Mouse (Mus musculus): ENCODE measurements around the gene Galnt15. TPM values are rescaled to one million over a fixed set of nuclear protein-coding genes. Genes with fewer than 3 reads are reported as not detected.
A peak's percentile ranks its signal among the peaks of the same experiment; 100 is the strongest.

Galnt15 gene
- polyA plus RNA-seq, 1 experiment from 2014 or later = 0.34 TPM

- WGBS = 70% methylated on average over 5 of the region's 5 CpGs
These were observed 1.3 kb downstream of the Galnt15 start for GRCm38 (mm10) chr14:32030073-32030472.

GRCm38 (mm10) chr14:32032522-32032921, 3.7 kb downstream of the Galnt15 start:
- 5% methylated on average over 4 of the region's 4 CpGs for WGBS

More at GRCm38 (mm10) chr14:32030073-32030472, 1.3 kb downstream of the Galnt15 start:
- ATAC-seq (replicated peaks; ENCODE audit: low FRiP score, low read depth) (no peak), DNase-seq (ENCODE audit: low spot score) (no peak)
- no peak overlapping the region for H3K4me2 ChIP-seq (ENCODE audit: low read length)
- no peaks in the 10 kb centered on the region for H3K36me3 ChIP-seq (ENCODE audit: insufficient read depth, low read length)
- no peaks in the 10 kb centered on the region for H3K9me3 ChIP-seq (replicated peaks; ENCODE audit: low read length)
- no peak overlapping the region for H3K4me3 ChIP-seq (replicated peaks; ENCODE audit: low read depth, low read length)
- no peak overlapping the region for H3K27ac ChIP-seq
- H3K27me3 ChIP-seq (ENCODE audit: insufficient read depth, low read length) = no peaks in the 10 kb centered on the region
- no peak overlapping the region for H3K9ac ChIP-seq (ENCODE audit: low read depth, low read length)
- TF ChIP-seq CTCF (IDR thresholded peaks at IDR 0.05; ENCODE audit: low read depth) = no peak
- peaks cover 5% of the 10 kb centered on the region for H3K4me1 ChIP-seq (replicated peaks; ENCODE audit: insufficient read depth, low read length)

GRCm38 (mm10) chr14:32036482-32036881, 7.7 kb downstream of the Galnt15 start:
- 72% methylated on average over 5 of the region's 5 CpGs for WGBS
- Histone ChIP-seq H3K4me2 (ENCODE audit: low read length) (no peak overlapping the region), H3K36me3 (ENCODE audit: insufficient read depth, low read length) (no peaks in the 10 kb centered on the region), H3K4me1 (replicated peaks; ENCODE audit: insufficient read depth, low read length) (0 out of 2 replicates have a peak, but pooled peaks cover 2% of the 10 kb centered on the region), H3K4me3 (replicated peaks; ENCODE audit: low read depth, low read length) (no peak overlapping the region), H3K27me3 (ENCODE audit: insufficient read depth, low read length) (no peaks in the 10 kb centered on the region), H3K9ac (ENCODE audit: low read depth, low read length) (no peak overlapping the region), H3K9me3 (replicated peaks; ENCODE audit: low read length) (no peaks in the 10 kb centered on the region), H3K27ac (no peak overlapping the region)
- no peak for DNase-seq (ENCODE audit: low spot score)
- no peak for TF ChIP-seq CTCF (IDR thresholded peaks at IDR 0.05; ENCODE audit: low read depth)
- ATAC-seq (replicated peaks; ENCODE audit: low FRiP score, low read depth) = no peak

More at GRCm38 (mm10) chr14:32032522-32032921, 3.7 kb downstream of the Galnt15 start:
- H3K9me3 ChIP-seq (replicated peaks; ENCODE audit: low read length) = no peaks in the 10 kb centered on the region
- TF ChIP-seq CTCF (IDR thresholded peaks at IDR 0.05; ENCODE audit: low read depth) = peak; percentile 92
- no peaks in the 10 kb centered on the region for H3K36me3 ChIP-seq (ENCODE audit: insufficient read depth, low read length)
- no peak overlapping the region for H3K9ac ChIP-seq (ENCODE audit: low read depth, low read length)
- 0 out of 2 replicates have a peak, but pooled peaks have one; percentile 41 for ATAC-seq (replicated peaks; ENCODE audit: low FRiP score, low read depth)
- no peak overlapping the region for H3K4me3 ChIP-seq (replicated peaks; ENCODE audit: low read depth, low read length)
- H3K27me3 ChIP-seq (ENCODE audit: insufficient read depth, low read length) = no peaks in the 10 kb centered on the region
- no peak overlapping the region for H3K4me2 ChIP-seq (ENCODE audit: low read length)
- no peak overlapping the region for H3K27ac ChIP-seq
- peaks cover 4% of the 10 kb centered on the region for H3K4me1 ChIP-seq (replicated peaks; ENCODE audit: insufficient read depth, low read length)
- peak; percentile 88 for DNase-seq (ENCODE audit: low spot score)

GRCm38 (mm10) chr14:32037661-32038252, 9.0 kb downstream of the Galnt15 start:
- ATAC-seq (replicated peaks; ENCODE audit: low FRiP score, low read depth) (no peak), DNase-seq (ENCODE audit: low spot score) (no peak)
- Histone ChIP-seq H3K4me3 (replicated peaks; ENCODE audit: low read depth, low read length) (no peak overlapping the region), H3K9me3 (replicated peaks; ENCODE audit: low read length) (no peaks in the 10 kb centered on the region), H3K36me3 (ENCODE audit: insufficient read depth, low read length) (no peaks in the 10 kb centered on the region), H3K4me1 (replicated peaks; ENCODE audit: insufficient read depth, low read length) (0 out of 2 replicates have a peak, but pooled peaks cover 2% of the 10 kb centered on the region), H3K9ac (ENCODE audit: low read depth, low read length) (no peak overlapping the region), H3K4me2 (ENCODE audit: low read length) (no peak overlapping the region), H3K27ac (no peak overlapping the region), H3K27me3 (ENCODE audit: insufficient read depth, low read length) (no peaks in the 10 kb centered on the region)
- no peak for TF ChIP-seq CTCF (IDR thresholded peaks at IDR 0.05; ENCODE audit: low read depth)
- WGBS = 83% methylated on average over 8 of the region's 8 CpGs

- H3K9ac ChIP-seq (ENCODE audit: low read depth, low read length) = no peak overlapping the region
- no peak for ATAC-seq (replicated peaks; ENCODE audit: low FRiP score, low read depth)
These were observed 13.3 kb downstream of the Galnt15 start for GRCm38 (mm10) chr14:32042108-32042507.

GRCm38 (mm10) chr14:32046357-32046756, 17.6 kb downstream of the Galnt15 start:
- no peak for TF ChIP-seq CTCF (IDR thresholded peaks at IDR 0.05; ENCODE audit: low read depth)
- H3K27me3 ChIP-seq (ENCODE audit: insufficient read depth, low read length) = no peaks in the 10 kb centered on the region
- no peak for ATAC-seq (replicated peaks; ENCODE audit: low FRiP score, low read depth)
- no peak overlapping the region for H3K27ac ChIP-seq
- H3K36me3 ChIP-seq (ENCODE audit: insufficient read depth, low read length) = no peaks in the 10 kb centered on the region
- H3K9me3 ChIP-seq (replicated peaks; ENCODE audit: low read length) = no peaks in the 10 kb centered on the region
- no peak overlapping the region for H3K4me2 ChIP-seq (ENCODE audit: low read length)
- no peak overlapping the region for H3K9ac ChIP-seq (ENCODE audit: low read depth, low read length)
- H3K4me1 ChIP-seq (replicated peaks; ENCODE audit: insufficient read depth, low read length) = no peaks in the 10 kb centered on the region
- WGBS = 65% methylated on average over 8 of the region's 8 CpGs
- no peak for DNase-seq (ENCODE audit: low spot score)
- no peak overlapping the region for H3K4me3 ChIP-seq (replicated peaks; ENCODE audit: low read depth, low read length)

More at GRCm38 (mm10) chr14:32042108-32042507, 13.3 kb downstream of the Galnt15 start:
- H3K27ac ChIP-seq = no peak overlapping the region
- no peaks in the 10 kb centered on the region for H3K9me3 ChIP-seq (replicated peaks; ENCODE audit: low read length)
- DNase-seq (ENCODE audit: low spot score) = no peak
- H3K27me3 ChIP-seq (ENCODE audit: insufficient read depth, low read length) = no peaks in the 10 kb centered on the region
- H3K4me1 ChIP-seq (replicated peaks; ENCODE audit: insufficient read depth, low read length) = 0 out of 2 replicates have a peak, but pooled peaks cover 2% of the 10 kb centered on the region
- no peak for TF ChIP-seq CTCF (IDR thresholded peaks at IDR 0.05; ENCODE audit: low read depth)
- no peak overlapping the region for H3K4me3 ChIP-seq (replicated peaks; ENCODE audit: low read depth, low read length)
- H3K4me2 ChIP-seq (ENCODE audit: low read length) = no peak overlapping the region
- no peaks in the 10 kb centered on the region for H3K36me3 ChIP-seq (ENCODE audit: insufficient read depth, low read length)
- WGBS = 31% methylated on average over 5 of the region's 5 CpGs

All from kidney, postnatal 0 days (tissue).